Mouse (Mus musculus): ENCODE measurements at regions not wholly inside any gene's neighbourhood (a gene's known extent, or its start where the extent isn't known, plus 50 kb on each side); places are given as distances from the start of the nearest gene placed in this dataset.

GRCm38 (mm10) chr5:111553471-111554382 is 136.6 kb downstream of the Mn1 start:
- TF ChIP-seq HCFC1 (IDR thresholded peaks at IDR 0.05; ENCODE audit: borderline replicate concordance, insufficient read depth, low read length) (no peak), MAFK (IDR thresholded peaks at IDR 0.05; ENCODE audit: insufficient read depth, low read depth, low read length) (no peak), CHD2 (IDR thresholded peaks at IDR 0.05; ENCODE audit: low read depth, low read length) (no peak), ZNF384 (IDR thresholded peaks at IDR 0.05; ENCODE audit: low read depth, low read length) (no peak), ZC3H11A (IDR thresholded peaks at IDR 0.05; ENCODE audit: borderline replicate concordance, low read depth, low read length) (no peak)
- Histone ChIP-seq H3K4me1 (ENCODE audit: control insufficient read depth in 2 of 2, insufficient read depth in 2 of 2, low read length in 2 of 2, poor library complexity in 1 of 2) (peaks cover 0 to 20% of the 10 kb centered on the region in 2 experiments; a peak in 2 of 4 replicates), H3K4me3 (ENCODE audit: insufficient read depth in 1 of 2, low read depth in 1 of 2, low read length in 2 of 2, poor library complexity in 1 of 2, severe bottlenecking in 1 of 2) (no peak overlapping the region), H3K9me3 (ENCODE audit: control insufficient read depth, insufficient read depth, low read depth, low read length) (no peaks in the 10 kb centered on the region), H3K36me3 (ENCODE audit: control insufficient read depth, insufficient read depth, low read length, poor library complexity, severe bottlenecking) (no peaks in the 10 kb centered on the region), H3K27ac (ENCODE audit: insufficient read depth, low read depth, low read length, poor library complexity, severe bottlenecking) (no peak overlapping the region), H3K9ac (ENCODE audit: insufficient read depth, low read depth, low read length, poor library complexity, severe bottlenecking) (no peak overlapping the region)
- in situ Hi-C loops (cut with MboI; ENCODE audit: low sequenced_read_pairs in 2 of 2, unreplicated experiment in 2 of 2), result no loop called here
- DNase-seq (ENCODE audit: low read depth, low spot score), result no peak

DNA sequence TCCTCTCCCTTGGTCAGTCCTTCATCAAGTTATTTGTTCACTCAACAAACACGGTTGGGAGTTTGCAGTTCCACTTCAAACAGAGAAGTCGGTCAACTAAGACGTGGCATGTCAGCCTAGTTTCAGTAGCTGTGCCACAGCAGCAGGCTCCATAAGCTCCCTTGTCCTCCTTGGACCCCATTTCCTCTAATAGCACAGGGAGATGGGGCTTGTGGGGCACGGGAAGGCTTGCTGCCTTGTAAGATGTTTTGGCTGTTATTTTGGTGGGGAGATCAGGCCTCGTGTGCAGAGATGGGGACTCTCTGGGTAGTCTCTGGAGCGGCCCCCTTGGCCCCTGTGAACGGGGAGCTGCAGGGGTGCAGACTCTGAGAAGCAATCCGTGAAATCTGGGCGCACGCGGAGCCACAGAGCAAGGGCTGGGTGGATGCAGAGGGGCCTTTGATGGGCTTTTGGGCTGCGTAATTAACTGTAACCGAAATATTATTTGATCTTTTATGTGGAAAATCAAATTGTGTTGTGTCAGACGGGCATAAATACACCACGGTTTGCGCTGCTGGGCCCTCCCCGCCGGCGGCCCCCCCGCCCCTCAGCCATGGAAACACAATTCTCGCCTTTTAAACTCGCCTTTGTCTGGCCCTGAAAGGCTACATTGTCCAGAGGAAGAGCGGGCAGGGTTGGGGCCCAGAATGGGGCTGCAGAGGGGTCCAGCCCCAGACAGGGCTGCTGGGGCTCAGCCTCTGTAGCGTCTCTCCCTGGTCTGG is 137.6 kb downstream of the Mn1 start:
- Histone ChIP-seq H3K9ac (ENCODE audit: insufficient read depth, low read depth, low read length, poor library complexity, severe bottlenecking) (peak overlapping the region; percentile 54; the same call in 1 of the 2 replicates), H3K36me3 (ENCODE audit: control insufficient read depth, insufficient read depth, low read length, poor library complexity, severe bottlenecking) (no peaks in the 10 kb centered on the region), H3K4me3 (ENCODE audit: insufficient read depth in 1 of 2, low read depth in 1 of 2, low read length in 2 of 2, poor library complexity in 1 of 2, severe bottlenecking in 1 of 2) (no peak overlapping the region), H3K27ac (ENCODE audit: insufficient read depth, low read depth, low read length, poor library complexity, severe bottlenecking) (no peak overlapping the region), H3K9me3 (ENCODE audit: control insufficient read depth, insufficient read depth, low read depth, low read length) (no peaks in the 10 kb centered on the region), H3K4me1 (ENCODE audit: control insufficient read depth in 2 of 2, insufficient read depth in 2 of 2, low read length in 2 of 2, poor library complexity in 1 of 2) (peaks cover 0 to 20% of the 10 kb centered on the region in 2 experiments; a peak in 2 of 4 replicates)
- no peak for TF ChIP-seq HCFC1 (IDR thresholded peaks at IDR 0.05; ENCODE audit: borderline replicate concordance, insufficient read depth, low read length)
- no peak for TF ChIP-seq ZNF384 (IDR thresholded peaks at IDR 0.05; ENCODE audit: low read depth, low read length)
- TF ChIP-seq ZC3H11A (IDR thresholded peaks at IDR 0.05; ENCODE audit: borderline replicate concordance, low read depth, low read length), result no peak
- in situ Hi-C loops (cut with MboI; ENCODE audit: low sequenced_read_pairs in 2 of 2, unreplicated experiment in 2 of 2), result no loop called here
- no peak for DNase-seq (ENCODE audit: low read depth, low spot score)

DNA sequence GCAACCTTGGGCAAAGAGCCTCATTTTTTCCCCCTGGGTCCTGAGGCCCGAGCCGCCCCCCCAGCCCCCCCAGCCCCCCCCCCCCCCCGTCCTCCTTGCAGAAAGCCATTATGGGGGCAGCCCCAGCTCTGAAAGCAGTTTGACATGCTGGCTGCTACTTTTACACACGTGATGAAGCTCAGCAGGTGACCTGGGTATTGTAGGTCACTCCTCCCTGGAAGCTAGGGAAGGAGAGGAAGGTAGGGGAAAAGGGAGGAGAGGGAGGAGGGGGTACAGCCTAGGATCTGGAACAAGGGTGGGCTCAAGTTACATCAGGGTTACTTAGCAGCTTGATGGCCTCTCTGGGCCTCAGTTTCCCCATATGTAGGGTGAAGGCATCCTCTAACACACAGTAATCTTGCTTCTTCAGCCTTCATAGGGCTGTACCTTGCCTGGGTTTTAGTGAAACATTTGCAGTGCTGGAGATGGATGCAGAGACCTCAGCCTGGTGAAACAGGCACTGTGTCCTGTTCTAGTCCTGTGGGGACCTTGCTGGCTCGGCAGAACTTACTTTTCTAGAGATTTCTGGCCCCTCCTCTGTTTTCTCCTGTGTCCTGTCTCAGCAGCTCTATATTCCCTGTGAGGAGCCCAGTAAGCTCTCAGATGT is 138.3 kb downstream of the Mn1 start:
- H3K4me3 ChIP-seq (ENCODE audit: insufficient read depth in 1 of 2, low read depth in 1 of 2, low read length in 2 of 2, poor library complexity in 1 of 2, severe bottlenecking in 1 of 2), result no peak overlapping the region
- DNase-seq (ENCODE audit: low read depth, low spot score), result no peak
- peaks cover 0 to 20% of the 10 kb centered on the region in 2 experiments; a peak in 2 of 4 replicates for H3K4me1 ChIP-seq (ENCODE audit: control insufficient read depth in 2 of 2, insufficient read depth in 2 of 2, low read length in 2 of 2, poor library complexity in 1 of 2)
- no peak overlapping the region for H3K27ac ChIP-seq (ENCODE audit: insufficient read depth, low read depth, low read length, poor library complexity, severe bottlenecking)
- TF ChIP-seq ZC3H11A (IDR thresholded peaks at IDR 0.05; ENCODE audit: borderline replicate concordance, low read depth, low read length) (no peak), HCFC1 (IDR thresholded peaks at IDR 0.05; ENCODE audit: borderline replicate concordance, insufficient read depth, low read length) (no peak), MAFK (IDR thresholded peaks at IDR 0.05; ENCODE audit: insufficient read depth, low read depth, low read length) (no peak), CHD2 (IDR thresholded peaks at IDR 0.05; ENCODE audit: low read depth, low read length) (no peak), ZNF384 (IDR thresholded peaks at IDR 0.05; ENCODE audit: low read depth, low read length) (no peak)
- in situ Hi-C loops (cut with MboI; ENCODE audit: low sequenced_read_pairs in 2 of 2, unreplicated experiment in 2 of 2), result no loop called here
- H3K36me3 ChIP-seq (ENCODE audit: control insufficient read depth, insufficient read depth, low read length, poor library complexity, severe bottlenecking), result no peaks in the 10 kb centered on the region
- no peaks in the 10 kb centered on the region for H3K9me3 ChIP-seq (ENCODE audit: control insufficient read depth, insufficient read depth, low read depth, low read length)
- H3K9ac ChIP-seq (ENCODE audit: insufficient read depth, low read depth, low read length, poor library complexity, severe bottlenecking), result no peak overlapping the region

GRCm38 (mm10) chr5:111555981-111556380 is 138.8 kb downstream of the Mn1 start:
- H3K27ac ChIP-seq (ENCODE audit: insufficient read depth, low read depth, low read length, poor library complexity, severe bottlenecking), result no peak overlapping the region
- no peaks in the 10 kb centered on the region for H3K9me3 ChIP-seq (ENCODE audit: control insufficient read depth, insufficient read depth, low read depth, low read length)
- H3K4me1 ChIP-seq (ENCODE audit: control insufficient read depth in 2 of 2, insufficient read depth in 2 of 2, low read length in 2 of 2, poor library complexity in 1 of 2), result peaks cover 0 to 20% of the 10 kb centered on the region in 2 experiments; a peak in 2 of 4 replicates
- H3K9ac ChIP-seq (ENCODE audit: insufficient read depth, low read depth, low read length, poor library complexity, severe bottlenecking), result no peak overlapping the region
- no peak overlapping the region for H3K4me3 ChIP-seq (ENCODE audit: insufficient read depth in 1 of 2, low read depth in 1 of 2, low read length in 2 of 2, poor library complexity in 1 of 2, severe bottlenecking in 1 of 2)
- DNase-seq (ENCODE audit: low read depth, low spot score), result no peak
- in situ Hi-C loops (cut with MboI; ENCODE audit: low sequenced_read_pairs in 2 of 2, unreplicated experiment in 2 of 2), result no loop called here
- no peaks in the 10 kb centered on the region for H3K36me3 ChIP-seq (ENCODE audit: control insufficient read depth, insufficient read depth, low read length, poor library complexity, severe bottlenecking)
- TF ChIP-seq CHD2 (IDR thresholded peaks at IDR 0.05; ENCODE audit: low read depth, low read length), result no peak

All from ES-E14 (cell line).